Mouse (Mus musculus) left cerebral cortex, adult 2 months (tissue): ENCODE data around the gene Wwox. TPM values are rescaled to one million over a fixed set of nuclear protein-coding genes. Genes with fewer than 3 reads are reported as not detected.

Experiments used
- DNase-seq, 2 experiments: peaks; one replicate each; pipeline ENCODE4 v3.0.0; 2021 to 2022; ENCODE audit warnings: low spot score in 2 of 2, mixed read lengths in 1 of 2; ENCODE audit errors: extremely low spot score in 1 of 2
- H3K27ac ChIP-seq: fragments of 200-600 bp; 2 replicates; pipeline ENCODE4 v1.8.1; 2022
- H3K4me3 ChIP-seq: fragments of 200-600 bp; 2 replicates; pipeline ENCODE4 v1.8.1; 2022
- CTCF ChIP-seq: fragments of 200-600 bp; IDR thresholded peaks from 2 replicates; pipeline ENCODE4 v1.8.1; 2022; ENCODE audit warnings: antibody characterized with exemption, mild to moderate bottlenecking, moderate library complexity
- intact Hi-C: fragments of 180-260 bp; cut with DNase I; formaldehyde crosslinking; loops from one replicate; pipeline ENCODE4 v1.15.1; 2025
- total RNA-seq, 2 experiments: library from RNA; stranded (reverse); gene quantifications; 2 replicates each; pipeline ENCODE4 v1.2.3; 2021

Wwox gene
- total RNA-seq, 2 experiments from 2014 or later, result 16.7 to 17.6 TPM

DNA sequence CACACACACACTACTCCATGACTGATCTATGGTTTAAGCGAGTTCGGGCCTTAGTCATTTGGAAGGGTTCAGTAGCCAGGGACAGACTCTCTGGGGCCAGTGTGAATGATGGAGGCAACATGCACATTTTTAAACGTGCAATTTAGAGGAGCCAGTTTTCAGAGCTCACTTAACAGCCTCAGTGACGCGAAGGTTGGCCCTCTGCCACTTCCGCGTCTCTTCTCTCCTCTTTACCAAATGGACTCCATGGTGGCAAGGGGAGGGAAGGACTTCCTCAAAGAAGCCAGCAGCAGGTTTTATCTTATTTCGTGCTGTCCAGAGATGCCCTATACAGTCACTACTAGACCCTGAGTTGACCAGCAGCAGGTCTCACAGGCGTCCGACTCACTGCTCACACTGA lies 547.5 kb downstream of the Wwox start:
- intact Hi-C loops, result no loop called here
- H3K27ac ChIP-seq, result no peak overlapping the region
- H3K4me3 ChIP-seq, result no peak overlapping the region
- no peak for TF ChIP-seq CTCF
- DNase-seq, result no peak

DNA sequence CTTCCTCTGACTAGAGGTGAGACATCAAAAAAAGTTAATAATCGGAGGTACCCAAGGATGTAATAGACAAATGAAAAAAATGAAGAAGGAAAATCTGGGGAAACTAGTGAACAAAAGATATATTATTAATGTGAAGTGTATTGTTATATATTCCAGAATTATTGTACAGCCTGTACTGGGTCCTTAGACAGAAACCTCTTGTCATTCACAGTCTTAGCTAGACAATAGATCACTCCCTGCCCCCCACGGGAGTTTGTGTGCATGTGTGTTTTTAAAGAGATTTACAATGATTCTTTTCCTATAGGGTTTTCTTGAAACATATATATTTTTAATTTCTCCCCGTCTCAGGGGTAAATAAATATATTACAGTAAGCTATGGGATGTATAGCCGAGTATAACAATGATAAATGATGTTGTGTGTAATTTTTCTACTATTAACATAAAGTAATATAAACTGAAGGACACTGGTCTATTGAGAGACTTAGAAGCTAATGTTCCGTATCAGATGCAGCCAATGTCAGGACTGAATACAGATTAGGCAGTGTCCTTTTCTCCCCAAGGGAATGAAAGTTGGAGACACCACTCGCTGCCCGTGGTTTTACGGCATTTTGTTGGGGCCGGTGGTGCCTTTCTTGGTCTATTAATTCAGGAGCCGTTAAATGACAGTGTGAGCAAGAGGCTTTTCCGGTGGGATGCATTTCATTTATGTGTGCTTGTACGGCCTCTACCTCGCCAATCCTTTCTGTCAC lies 551.6 kb downstream of the Wwox start:
- H3K27ac ChIP-seq, result no peak overlapping the region
- no peak for TF ChIP-seq CTCF
- no peak overlapping the region for H3K4me3 ChIP-seq
- intact Hi-C loops, result no loop called here
- DNase-seq, result no peak

DNA sequence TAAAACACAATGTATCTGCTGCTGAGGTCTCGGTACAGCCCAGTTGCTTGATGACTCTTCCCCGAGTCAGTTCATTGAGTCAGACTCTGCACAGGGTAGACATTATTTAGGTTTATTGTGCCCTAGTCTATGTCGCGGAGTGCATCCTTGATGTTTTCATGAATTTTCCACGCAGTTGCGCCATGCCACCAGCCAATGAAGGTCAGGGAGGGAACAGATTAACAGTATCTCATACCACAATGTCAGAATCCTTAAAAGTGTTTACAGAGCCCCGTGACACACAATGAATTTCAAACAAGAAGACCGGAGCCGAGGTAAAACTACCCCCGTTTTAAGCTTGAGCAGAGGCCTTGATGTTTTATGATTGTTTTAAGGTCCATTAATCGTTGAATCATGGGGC lies 561.3 kb downstream of the Wwox start:
- TF ChIP-seq CTCF, result no peak
- intact Hi-C loops, result no loop called here
- H3K27ac ChIP-seq, result no peak overlapping the region
- DNase-seq, result no peak
- H3K4me3 ChIP-seq, result no peak overlapping the region

DNA sequence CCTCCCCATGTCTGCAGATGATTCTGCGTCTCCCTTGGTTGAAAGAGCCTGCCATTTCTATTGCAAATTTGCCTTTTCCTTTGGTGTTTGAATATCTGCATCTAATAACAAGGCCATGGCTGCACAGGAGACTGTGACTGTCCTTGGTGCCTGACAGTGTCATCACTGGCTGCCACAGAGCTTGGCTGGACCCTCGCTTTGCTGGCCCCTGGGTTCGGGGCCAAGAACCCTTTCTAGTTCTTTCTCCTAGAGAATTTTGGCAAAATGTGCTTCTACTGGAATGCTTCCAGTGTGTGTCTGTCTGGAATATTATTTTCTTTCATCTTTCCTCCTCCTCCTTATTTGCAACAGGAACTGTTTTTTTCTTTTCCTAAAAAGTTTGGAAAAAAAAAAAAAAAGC lies 565.6 kb downstream of the Wwox start:
- DNase-seq, result no peak
- no peak overlapping the region for H3K4me3 ChIP-seq
- TF ChIP-seq CTCF, result no peak
- intact Hi-C loops, result no loop called here
- H3K27ac ChIP-seq, result no peak overlapping the region

DNA sequence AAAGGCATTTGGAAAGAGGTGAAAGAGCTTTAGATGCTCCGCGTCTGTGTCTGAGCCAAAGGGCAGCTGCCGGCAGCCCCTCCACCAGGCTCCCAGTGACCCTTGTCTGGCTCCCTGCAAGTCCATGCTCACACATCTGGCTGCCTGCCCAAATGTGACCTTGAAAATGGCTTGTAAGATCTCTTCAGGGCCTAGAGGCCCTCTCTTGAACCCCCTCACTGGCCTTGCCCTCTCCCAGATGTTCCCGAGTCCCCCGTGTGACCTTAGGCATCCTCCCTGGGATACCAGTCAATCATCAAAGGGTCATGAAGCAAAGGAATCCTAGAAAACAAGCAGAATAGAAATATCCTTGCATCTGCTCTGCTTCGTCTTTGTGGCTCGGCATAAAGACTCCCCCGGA lies 567.1 kb downstream of the Wwox start:
- H3K27ac ChIP-seq, result no peak overlapping the region
- H3K4me3 ChIP-seq, result no peak overlapping the region
- no peak for TF ChIP-seq CTCF
- DNase-seq, result no peak
- intact Hi-C loops, result no loop called here

DNA sequence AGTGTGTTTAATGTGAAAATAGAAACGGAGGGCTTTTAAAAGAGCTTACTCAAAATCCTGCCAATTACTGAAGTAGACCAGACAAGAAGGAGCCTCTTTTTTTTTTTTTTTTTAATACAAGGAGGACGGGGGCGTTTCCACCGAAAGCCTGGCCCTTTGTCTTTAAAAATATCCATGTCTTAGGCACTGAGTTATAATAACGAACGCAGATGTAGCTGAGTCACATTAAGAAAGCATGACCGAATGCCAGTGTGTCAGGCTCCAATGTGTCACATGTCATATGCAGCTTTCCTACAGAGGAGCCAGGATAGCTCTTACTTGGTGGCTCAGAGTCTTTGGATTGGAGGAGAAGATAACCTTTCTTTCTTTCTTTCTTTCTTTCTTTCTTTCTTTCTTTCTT lies 567.8 kb downstream of the Wwox start:
- DNase-seq, result no peak
- intact Hi-C loops, result no loop called here
- no peak overlapping the region for H3K4me3 ChIP-seq
- no peak for TF ChIP-seq CTCF
- H3K27ac ChIP-seq, result no peak overlapping the region

DNA sequence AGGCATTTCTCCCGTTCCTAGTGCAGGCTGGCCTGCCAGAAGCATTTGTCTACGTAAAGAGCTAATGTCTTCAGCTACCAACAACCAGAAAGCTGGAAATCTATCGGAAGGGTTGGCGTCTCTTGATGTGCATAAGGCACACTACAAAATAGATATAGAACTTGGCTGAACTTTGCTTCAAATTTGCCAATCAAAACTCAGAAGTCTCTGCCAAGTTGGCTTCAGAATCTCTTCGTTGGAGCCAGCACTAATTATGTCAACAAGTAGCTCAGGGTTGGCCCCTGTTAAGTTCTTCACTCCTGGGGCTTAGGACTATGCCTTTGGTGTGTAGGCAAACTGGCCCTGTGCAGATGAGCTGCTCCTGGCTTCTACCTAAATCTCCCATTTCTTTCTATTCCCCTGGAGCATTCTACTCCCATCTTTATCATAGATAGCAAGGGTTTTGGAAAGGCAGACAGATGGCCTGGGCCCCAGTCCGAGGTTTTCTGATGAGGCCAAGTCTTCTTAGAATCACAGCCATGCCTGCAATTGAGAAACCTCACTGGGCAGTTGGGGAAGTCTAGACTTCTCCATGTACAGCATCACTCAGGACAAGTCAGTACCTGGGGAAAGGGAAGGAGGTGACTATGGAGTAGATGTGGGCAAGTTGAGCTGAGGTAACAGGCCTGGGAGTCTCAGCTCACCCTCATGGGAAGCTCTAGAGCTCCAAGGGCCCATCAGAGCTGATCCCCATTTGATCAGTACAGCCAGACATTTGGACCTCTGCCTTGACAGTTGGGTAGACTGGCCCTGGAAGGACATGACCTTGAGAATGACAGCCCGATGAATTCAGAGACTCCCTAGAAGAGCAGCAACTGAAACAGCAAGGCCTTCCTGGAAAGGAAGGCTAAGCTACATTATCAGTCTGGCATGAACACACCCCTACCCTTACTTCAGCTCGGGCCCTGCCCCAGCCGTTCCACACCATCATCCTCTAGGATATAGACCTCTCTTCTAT lies 569.5 kb downstream of the Wwox start:
- no peak for TF ChIP-seq CTCF
- intact Hi-C loops, result no loop called here
- no peak overlapping the region for H3K4me3 ChIP-seq
- no peak for DNase-seq
- no peak overlapping the region for H3K27ac ChIP-seq

DNA sequence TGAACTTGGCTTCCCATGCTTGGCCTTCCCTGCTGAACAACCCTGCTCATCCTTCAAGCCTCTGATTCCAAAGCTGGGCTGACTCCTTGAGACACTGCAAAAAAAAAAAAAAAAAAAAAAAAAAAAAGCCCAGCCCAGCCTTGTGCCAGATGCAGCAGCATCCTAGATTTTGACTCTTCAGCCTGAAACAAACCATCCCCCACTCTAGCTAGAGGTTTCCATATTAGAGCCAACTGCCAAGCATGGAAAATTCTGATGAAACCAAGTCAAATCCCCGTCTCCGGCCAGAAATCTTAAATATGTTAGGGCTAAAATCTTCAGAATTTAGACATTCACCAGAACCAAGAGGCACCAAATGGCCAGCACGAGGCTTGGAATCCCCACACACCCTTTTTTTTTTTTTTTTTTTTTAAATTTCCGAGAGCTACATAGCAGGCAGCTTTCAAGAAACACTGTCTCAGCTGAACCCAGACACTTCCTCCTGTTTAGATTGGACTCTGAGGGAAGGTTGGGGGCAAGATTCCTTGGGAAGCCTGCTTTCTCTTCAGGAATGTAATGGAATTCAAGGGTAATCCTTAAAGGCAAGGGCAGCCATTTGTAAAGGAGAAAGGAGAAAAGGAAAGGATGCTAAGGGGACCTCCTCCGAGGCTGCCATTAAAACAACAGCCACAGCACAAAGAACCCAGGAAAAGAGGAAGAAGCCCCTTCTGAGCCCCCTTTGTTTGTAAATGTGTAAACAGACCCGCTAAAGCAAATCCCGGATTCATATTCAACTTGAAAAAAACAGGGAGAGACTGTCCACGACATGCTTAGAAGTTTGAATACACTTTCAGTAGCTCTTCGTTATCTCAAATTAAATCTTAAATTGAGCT lies 570.7 kb downstream of the Wwox start:
- intact Hi-C loops, result no loop called here
- H3K27ac ChIP-seq, result no peak overlapping the region
- DNase-seq, result no peak

DNA sequence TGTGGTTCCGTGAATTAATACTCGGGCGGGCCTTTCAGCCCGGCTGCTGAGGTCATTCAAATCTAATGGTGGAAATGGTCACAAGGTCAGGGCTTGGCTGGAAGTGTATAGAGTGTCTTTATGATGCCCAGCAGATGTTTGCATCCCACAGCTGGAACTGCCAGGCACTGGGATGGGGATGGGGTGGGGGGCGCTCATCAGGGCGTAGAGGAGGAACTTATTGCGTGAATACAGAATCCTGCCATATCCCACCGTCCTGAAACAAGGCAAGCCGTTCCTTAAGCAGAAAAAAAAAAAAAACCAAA lies 571.3 kb downstream of the Wwox start:
- no peak for TF ChIP-seq CTCF
- no peak overlapping the region for H3K27ac ChIP-seq
- no peak for DNase-seq
- H3K4me3 ChIP-seq, result no peak overlapping the region
- intact Hi-C loops, result no loop called here

More for the DNA sequence above, 570.7 kb downstream of the Wwox start:
- no peak for TF ChIP-seq CTCF
- no peak overlapping the region for H3K4me3 ChIP-seq

DNA sequence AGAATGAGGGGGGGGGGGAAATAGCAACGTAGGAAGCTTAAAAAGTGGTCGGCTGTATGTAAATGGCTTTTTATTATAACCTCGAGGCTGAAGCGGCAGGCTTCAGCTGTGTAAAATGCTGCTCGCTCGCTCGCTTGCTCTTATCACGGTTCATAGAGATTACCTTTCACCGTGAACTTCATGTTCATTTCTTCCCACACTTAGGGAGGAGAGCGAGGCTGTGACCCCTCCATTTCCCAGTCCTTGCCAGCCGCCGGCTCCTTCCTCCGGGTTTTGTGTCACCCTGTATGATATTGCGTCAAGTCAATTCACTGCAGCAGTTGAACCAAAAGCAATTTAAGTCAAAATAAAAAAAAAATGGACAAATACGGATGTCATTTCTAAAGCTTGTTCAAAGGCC lies 580.2 kb downstream of the Wwox start:
- intact Hi-C loops, result no loop called here
- TF ChIP-seq CTCF, result no peak
- DNase-seq, result no peak
- Histone ChIP-seq H3K27ac (no peak overlapping the region), H3K4me3 (no peak overlapping the region)

DNA sequence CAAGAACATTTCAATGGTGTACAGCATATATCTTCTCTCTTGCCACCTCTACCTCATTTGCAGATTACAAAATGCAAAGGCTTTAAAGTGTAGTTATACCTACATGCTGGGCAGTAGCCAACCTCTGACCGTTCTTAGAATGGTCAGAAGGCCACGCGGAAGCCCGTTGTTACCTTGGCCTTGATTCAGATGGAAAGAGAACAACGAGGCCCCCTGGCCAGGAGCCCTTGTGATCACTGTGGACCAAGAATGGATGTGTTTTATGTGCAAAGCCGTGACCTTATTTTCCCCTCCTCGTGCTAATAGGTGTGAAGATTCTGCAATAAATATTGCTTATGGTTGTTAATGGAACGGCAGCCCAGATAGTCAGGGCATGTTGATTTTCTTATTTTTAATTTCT lies 582.3 kb downstream of the Wwox start:
- TF ChIP-seq CTCF, result no peak
- no peak overlapping the region for H3K27ac ChIP-seq
- DNase-seq, result no peak
- intact Hi-C loops, result no loop called here
- H3K4me3 ChIP-seq, result no peak overlapping the region

DNA sequence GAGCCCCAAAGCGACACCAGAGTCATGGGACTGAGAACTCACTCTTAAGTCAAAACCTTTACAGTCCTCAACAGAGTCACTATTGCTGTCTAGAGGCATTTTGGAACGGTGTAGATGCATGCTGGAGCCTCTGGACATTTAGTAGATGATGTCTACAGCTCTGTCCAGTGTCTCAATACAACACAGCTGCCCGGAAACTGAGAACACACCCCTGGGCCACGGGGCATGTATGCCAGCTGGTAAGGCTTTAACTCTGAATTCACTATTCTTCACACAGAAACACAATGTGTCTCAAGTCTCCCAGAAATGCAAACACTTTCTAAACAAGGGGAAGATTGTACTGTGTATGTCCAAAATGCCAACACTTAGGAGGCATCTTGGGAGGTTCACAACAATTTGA lies 584.6 kb downstream of the Wwox start:
- DNase-seq, result no peak
- Histone ChIP-seq H3K27ac (no peak overlapping the region), H3K4me3 (no peak overlapping the region)
- no peak for TF ChIP-seq CTCF
- intact Hi-C loops, result no loop called here
